Mouse (Mus musculus): ENCODE data around the gene Tha1. TPM values are rescaled to one million over a fixed set of nuclear protein-coding genes. Genes with fewer than 3 reads are reported as not detected.
A peak's percentile ranks its signal among the peaks of the same experiment; 100 is the strongest.

Gene Tha1
- polyA plus RNA-seq, 1 experiment from 2014 or later, result 2.7 TPM

- H3K36me3 ChIP-seq (ENCODE audit: control insufficient read depth, insufficient read depth, low read length), result no peaks in the 10 kb centered on the region
- H3K9ac ChIP-seq (ENCODE audit: low read length), result no peak overlapping the region
- no peak overlapping the region for H3K4me2 ChIP-seq (ENCODE audit: low read depth)
- no peak overlapping the region for H3K4me3 ChIP-seq (ENCODE audit: low read depth, low read length)
- no peak for ATAC-seq (ENCODE audit: insufficient read depth, low FRiP score, low TSS enrichment)
- no peak for DNase-seq (ENCODE audit: low spot score)
- H3K27ac ChIP-seq (ENCODE audit: low read depth, low read length), result no peak overlapping the region; the same call in 1 of the 2 replicates
- H3K27me3 ChIP-seq (ENCODE audit: control insufficient read depth, insufficient read depth, low read length), result no peaks in the 10 kb centered on the region
- peaks cover 5% of the 10 kb centered on the region for H3K4me1 ChIP-seq (ENCODE audit: control insufficient read depth, insufficient read depth, low read length)
- H3K9me3 ChIP-seq (ENCODE audit: control insufficient read depth, low read length), result no peaks in the 10 kb centered on the region
- WGBS, result 39% methylated on average over 8 of the region's 8 CpGs
Measured at GRCm38 (mm10) chr11:117878892-117879291, 5.6 kb upstream of the Tha1 start.

- H3K27me3 ChIP-seq (ENCODE audit: control insufficient read depth, insufficient read depth, low read length), result no peaks in the 10 kb centered on the region
- no peak for DNase-seq (ENCODE audit: low spot score)
- ATAC-seq (ENCODE audit: insufficient read depth, low FRiP score, low TSS enrichment), result no peak
- no peak overlapping the region for H3K4me3 ChIP-seq (ENCODE audit: low read depth, low read length)
- no peaks in the 10 kb centered on the region for H3K9me3 ChIP-seq (ENCODE audit: control insufficient read depth, low read length)
- H3K4me1 ChIP-seq (ENCODE audit: control insufficient read depth, insufficient read depth, low read length), result peaks cover 5% of the 10 kb centered on the region
- 35% methylated on average over 13 of the region's 13 CpGs for WGBS
- H3K4me2 ChIP-seq (ENCODE audit: low read depth), result no peak overlapping the region
- H3K9ac ChIP-seq (ENCODE audit: low read length), result no peak overlapping the region
- H3K27ac ChIP-seq (ENCODE audit: low read depth, low read length), result no peak overlapping the region; the same call in 1 of the 2 replicates
- no peaks in the 10 kb centered on the region for H3K36me3 ChIP-seq (ENCODE audit: control insufficient read depth, insufficient read depth, low read length)
Measured at GRCm38 (mm10) chr11:117877917-117878745, 4.8 kb upstream of the Tha1 start.

GRCm38 (mm10) chr11:117875681-117876080 is 2.4 kb upstream of the Tha1 start:
- no peaks in the 10 kb centered on the region for H3K9me3 ChIP-seq (ENCODE audit: control insufficient read depth, low read length)
- H3K27me3 ChIP-seq (ENCODE audit: control insufficient read depth, insufficient read depth, low read length), result no peaks in the 10 kb centered on the region
- H3K27ac ChIP-seq (ENCODE audit: low read depth, low read length), result no peak overlapping the region
- no peaks in the 10 kb centered on the region for H3K36me3 ChIP-seq (ENCODE audit: control insufficient read depth, insufficient read depth, low read length)
- H3K9ac ChIP-seq (ENCODE audit: low read length), result 0 out of 2 replicates have a peak overlapping the region, but pooled peaks have one; percentile 10
- 20% methylated on average over 6 of the region's 6 CpGs for WGBS
- DNase-seq (ENCODE audit: low spot score), result no peak
- ATAC-seq (ENCODE audit: insufficient read depth, low FRiP score, low TSS enrichment), result no peak
- H3K4me2 ChIP-seq (ENCODE audit: low read depth), result no peak overlapping the region
- no peak overlapping the region for H3K4me3 ChIP-seq (ENCODE audit: low read depth, low read length)
- H3K4me1 ChIP-seq (ENCODE audit: control insufficient read depth, insufficient read depth, low read length), result peaks cover 9% of the 10 kb centered on the region

GRCm38 (mm10) chr11:117874419-117874818 is 1.1 kb upstream of the Tha1 start:
- Histone ChIP-seq H3K4me1 (ENCODE audit: control insufficient read depth, insufficient read depth, low read length) (peaks cover 9% of the 10 kb centered on the region), H3K9me3 (ENCODE audit: control insufficient read depth, low read length) (no peaks in the 10 kb centered on the region), H3K4me2 (ENCODE audit: low read depth) (no peak overlapping the region), H3K27me3 (ENCODE audit: control insufficient read depth, insufficient read depth, low read length) (no peaks in the 10 kb centered on the region), H3K4me3 (ENCODE audit: low read depth, low read length) (no peak overlapping the region), H3K36me3 (ENCODE audit: control insufficient read depth, insufficient read depth, low read length) (no peaks in the 10 kb centered on the region), H3K9ac (ENCODE audit: low read length) (no peak overlapping the region), H3K27ac (ENCODE audit: low read depth, low read length) (no peak overlapping the region)
- 62% methylated on average over 4 of the region's 4 CpGs for WGBS
- no peak for ATAC-seq (ENCODE audit: insufficient read depth, low FRiP score, low TSS enrichment)
- no peak for DNase-seq (ENCODE audit: low spot score)

- Histone ChIP-seq H3K27ac (ENCODE audit: low read depth, low read length) (no peak overlapping the region), H3K9me3 (ENCODE audit: control insufficient read depth, low read length) (no peaks in the 10 kb centered on the region), H3K4me3 (ENCODE audit: low read depth, low read length) (no peak overlapping the region), H3K9ac (ENCODE audit: low read length) (no peak overlapping the region), H3K4me1 (ENCODE audit: control insufficient read depth, insufficient read depth, low read length) (peaks cover 6% of the 10 kb centered on the region), H3K36me3 (ENCODE audit: control insufficient read depth, insufficient read depth, low read length) (no peaks in the 10 kb centered on the region), H3K4me2 (ENCODE audit: low read depth) (no peak overlapping the region), H3K27me3 (ENCODE audit: control insufficient read depth, insufficient read depth, low read length) (no peaks in the 10 kb centered on the region)
- 57% methylated on average over 12 of the region's 12 CpGs for WGBS
- DNase-seq (ENCODE audit: low spot score), result no peak
- ATAC-seq (ENCODE audit: insufficient read depth, low FRiP score, low TSS enrichment), result no peak
Measured at GRCm38 (mm10) chr11:117871911-117872584, 1.2 kb downstream of the Tha1 start.

GRCm38 (mm10) chr11:117871376-117871775 is 1.9 kb downstream of the Tha1 start:
- Histone ChIP-seq H3K36me3 (ENCODE audit: control insufficient read depth, insufficient read depth, low read length) (no peaks in the 10 kb centered on the region), H3K9ac (ENCODE audit: low read length) (no peak overlapping the region), H3K4me1 (ENCODE audit: control insufficient read depth, insufficient read depth, low read length) (peaks cover 8% of the 10 kb centered on the region), H3K9me3 (ENCODE audit: control insufficient read depth, low read length) (no peaks in the 10 kb centered on the region), H3K27me3 (ENCODE audit: control insufficient read depth, insufficient read depth, low read length) (no peaks in the 10 kb centered on the region), H3K4me2 (ENCODE audit: low read depth) (no peak overlapping the region), H3K27ac (ENCODE audit: low read depth, low read length) (no peak overlapping the region), H3K4me3 (ENCODE audit: low read depth, low read length) (no peak overlapping the region)
- WGBS, result 69% methylated on average over 5 of the region's 5 CpGs
- DNase-seq (ENCODE audit: low spot score), result no peak
- no peak for ATAC-seq (ENCODE audit: insufficient read depth, low FRiP score, low TSS enrichment)

GRCm38 (mm10) chr11:117870688-117871365 is 2.5 kb downstream of the Tha1 start:
- Histone ChIP-seq H3K27me3 (ENCODE audit: control insufficient read depth, insufficient read depth, low read length) (no peaks in the 10 kb centered on the region), H3K9ac (ENCODE audit: low read length) (no peak overlapping the region), H3K4me3 (ENCODE audit: low read depth, low read length) (no peak overlapping the region), H3K27ac (ENCODE audit: low read depth, low read length) (no peak overlapping the region), H3K4me2 (ENCODE audit: low read depth) (no peak overlapping the region), H3K9me3 (ENCODE audit: control insufficient read depth, low read length) (no peaks in the 10 kb centered on the region), H3K36me3 (ENCODE audit: control insufficient read depth, insufficient read depth, low read length) (no peaks in the 10 kb centered on the region), H3K4me1 (ENCODE audit: control insufficient read depth, insufficient read depth, low read length) (peaks cover 12% of the 10 kb centered on the region)
- WGBS, result 37% methylated on average over 12 of the region's 12 CpGs
- ATAC-seq (ENCODE audit: insufficient read depth, low FRiP score, low TSS enrichment), result no peak
- peak; percentile 74 for DNase-seq (ENCODE audit: low spot score)

- peaks cover 5% of the 10 kb centered on the region; the same call in 1 of the 2 replicates for H3K4me1 ChIP-seq (ENCODE audit: control insufficient read depth, insufficient read depth, low read length)
- no peaks in the 10 kb centered on the region for H3K9me3 ChIP-seq (ENCODE audit: control insufficient read depth, low read length)
- H3K27me3 ChIP-seq (ENCODE audit: control insufficient read depth, insufficient read depth, low read length), result peaks cover 4% of the 10 kb centered on the region; the same call in 1 of the 2 replicates
- no peak overlapping the region for H3K4me2 ChIP-seq (ENCODE audit: low read depth)
- H3K4me3 ChIP-seq (ENCODE audit: low read depth, low read length), result no peak overlapping the region
- H3K36me3 ChIP-seq (ENCODE audit: control insufficient read depth, insufficient read depth, low read length), result no peaks in the 10 kb centered on the region
- no peak overlapping the region for H3K9ac ChIP-seq (ENCODE audit: low read length)
- DNase-seq (ENCODE audit: low spot score) (peak; percentile 40), ATAC-seq (ENCODE audit: insufficient read depth, low FRiP score, low TSS enrichment) (peak; percentile 35; the same call in 1 of the 2 replicates)
- 28% methylated on average over 6 of the region's 6 CpGs for WGBS
- H3K27ac ChIP-seq (ENCODE audit: low read depth, low read length), result no peak overlapping the region
Measured at GRCm38 (mm10) chr11:117865988-117866387, 7.3 kb downstream of the Tha1 start.
